Mouse (Mus musculus) forebrain, embryonic 16.5 days (tissue): ENCODE results near the gene Nlgn1. TPM values are rescaled to one million over a fixed set of nuclear protein-coding genes. Genes with fewer than 3 reads are reported as not detected.

ENCODE experiments used
- ATAC-seq: fragments of 200-750 bp; cut with Nextera tagmentation; 2 replicates; pipeline ENCODE4 v1.8.0; 2017; ENCODE audit warnings: mild to moderate bottlenecking, moderate library complexity
- H3K27ac ChIP-seq: fragments of 300-500 bp; sonication (generic); 2 replicates; pipeline ENCODE4 v1.5.1; 2014; ENCODE audit warnings: low read length, control low read depth
- H3K27me3 ChIP-seq: fragments of 300-500 bp; sonication (generic); replicated peaks from 2 replicates; pipeline ENCODE4 v1.6.1; 2014; ENCODE audit warnings: low read length; ENCODE audit not compliant: control insufficient read depth, insufficient read depth
- H3K36me3 ChIP-seq: fragments of 300-500 bp; sonication (generic); 2 replicates; pipeline ENCODE4 v1.6.1; 2014; ENCODE audit not compliant: control insufficient read depth, insufficient read depth
- H3K4me1 ChIP-seq: fragments of 300-500 bp; sonication (generic); replicated peaks from 2 replicates; pipeline ENCODE4 v1.6.1; 2014; ENCODE audit warnings: low read length; ENCODE audit not compliant: control insufficient read depth, insufficient read depth
- H3K4me2 ChIP-seq: fragments of 300-500 bp; sonication (generic); 2 replicates; pipeline ENCODE4 v1.6.1; 2014; ENCODE audit warnings: mild to moderate bottlenecking, low read length, control low read depth
- H3K4me3 ChIP-seq: fragments of 300-500 bp; sonication (generic); replicated peaks from 2 replicates; pipeline ENCODE4 v1.5.1; 2014; ENCODE audit warnings: mild to moderate bottlenecking, low read length, control low read depth
- H3K9ac ChIP-seq: fragments of 300-500 bp; sonication (generic); replicated peaks from 2 replicates; pipeline ENCODE4 v1.6.1; 2014; ENCODE audit warnings: low read depth, low read length, control low read depth
- H3K9me3 ChIP-seq: fragments of 300-500 bp; sonication (generic); 2 replicates; pipeline ENCODE4 v1.6.1; 2016; ENCODE audit warnings: low read length; ENCODE audit not compliant: control insufficient read depth
- WGBS: fragments of 180-500 bp; shearing (Covaris S2); extraction: QIAGEN DNeasy Blood & Tissue Kit; methylation state at CpG from one replicate; pipeline ENCODE4 v1.1.7; 2014; 5-methylcytosine and 5-hydroxymethylcytosine counted together
- polyA plus RNA-seq: library from polyadenylated mRNA; unstranded; fragments of >200 nt; fragmentation: Nextera tagmentation; extraction: Ambion mirVana; gene quantifications from 2 replicates; pipeline ENCODE4 v1.2.1, GENCODE M21; 2015

Gene Nlgn1
- polyA plus RNA-seq, 1 experiment from 2014 or later: 33.8 TPM

- Histone ChIP-seq H3K9me3 (no peaks in the 10 kb centered on the region), H3K27me3 (no peaks in the 10 kb centered on the region), H3K4me2 (peak overlapping the region; percentile 63), H3K4me3 (peak overlapping the region; percentile 69), H3K27ac (peak overlapping the region; percentile 16; the same call in 1 of the 2 replicates), H3K4me1 (peaks cover 7% of the 10 kb centered on the region), H3K36me3 (no peaks in the 10 kb centered on the region), H3K9ac (peak overlapping the region; percentile 75)
- WGBS: under 1% methylated on average over 9 of the region's 9 CpGs
- peak; percentile 39; the same call in 1 of the 2 replicates for ATAC-seq
These were observed 178.5 kb downstream of the Nlgn1 start for GRCm38 (mm10) chr3:26153782-26154181.

- H3K27me3 ChIP-seq: no peaks in the 10 kb centered on the region
- H3K27ac ChIP-seq: peak overlapping the region; percentile 77
- no peaks in the 10 kb centered on the region for H3K9me3 ChIP-seq
- ATAC-seq: peak; percentile 70
- peaks cover 7% of the 10 kb centered on the region for H3K4me1 ChIP-seq
- no peaks in the 10 kb centered on the region for H3K36me3 ChIP-seq
- WGBS: under 1% methylated on average over 31 of the region's 31 CpGs
- peak overlapping the region; percentile 63 for H3K4me2 ChIP-seq
- peak overlapping the region; percentile 75 for H3K9ac ChIP-seq
- peak overlapping the region; percentile 69 for H3K4me3 ChIP-seq
These were observed 179.1 kb downstream of the Nlgn1 start for GRCm38 (mm10) chr3:26153036-26153741.

GRCm38 (mm10) chr3:26152510-26153035, 179.7 kb downstream of the Nlgn1 start:
- Histone ChIP-seq H3K9me3 (no peaks in the 10 kb centered on the region), H3K9ac (peak overlapping the region; percentile 75), H3K4me1 (peaks cover 7% of the 10 kb centered on the region), H3K27me3 (no peaks in the 10 kb centered on the region), H3K4me3 (peak overlapping the region; percentile 69), H3K36me3 (no peaks in the 10 kb centered on the region), H3K4me2 (peak overlapping the region; percentile 63), H3K27ac (peak overlapping the region; percentile 77)
- WGBS: under 1% methylated on average over 10 of the region's 10 CpGs
- peak; percentile 60 for ATAC-seq

GRCm38 (mm10) chr3:26151351-26152020, 180.8 kb downstream of the Nlgn1 start:
- no peaks in the 10 kb centered on the region for H3K36me3 ChIP-seq
- WGBS: 17% methylated on average over 6 of the region's 6 CpGs
- H3K4me2 ChIP-seq: peak overlapping the region; percentile 46
- no peak for ATAC-seq
- no peak overlapping the region; the same call in 1 of the 2 replicates for H3K9ac ChIP-seq
- H3K9me3 ChIP-seq: no peaks in the 10 kb centered on the region
- peaks cover 7% of the 10 kb centered on the region for H3K4me1 ChIP-seq
- no peaks in the 10 kb centered on the region for H3K27me3 ChIP-seq
- H3K27ac ChIP-seq: no peak overlapping the region
- H3K4me3 ChIP-seq: peak overlapping the region; percentile 36

GRCm38 (mm10) chr3:26146174-26146573, 186.1 kb downstream of the Nlgn1 start:
- Histone ChIP-seq H3K9me3 (no peaks in the 10 kb centered on the region), H3K27me3 (no peaks in the 10 kb centered on the region), H3K36me3 (no peaks in the 10 kb centered on the region), H3K9ac (no peak overlapping the region), H3K27ac (no peak overlapping the region), H3K4me3 (no peak overlapping the region), H3K4me1 (0 out of 2 replicates have a peak, but pooled peaks cover 2% of the 10 kb centered on the region), H3K4me2 (no peak overlapping the region)
- 14% methylated on average over 3 of the region's 3 CpGs for WGBS
- 0 out of 2 replicates have a peak, but pooled peaks have one; percentile 67 for ATAC-seq

- Histone ChIP-seq H3K27me3 (no peaks in the 10 kb centered on the region), H3K27ac (no peak overlapping the region), H3K9me3 (no peaks in the 10 kb centered on the region), H3K9ac (no peak overlapping the region), H3K4me2 (no peak overlapping the region), H3K4me3 (no peak overlapping the region), H3K4me1 (0 out of 2 replicates have a peak, but pooled peaks cover 2% of the 10 kb centered on the region), H3K36me3 (no peaks in the 10 kb centered on the region)
- WGBS: 18% methylated on average over 5 of the region's 5 CpGs
- ATAC-seq: peak; percentile 64
These were observed 186.8 kb downstream of the Nlgn1 start for GRCm38 (mm10) chr3:26145441-26145840.

GRCm38 (mm10) chr3:26141590-26141989, 190.7 kb downstream of the Nlgn1 start:
- Histone ChIP-seq H3K27me3 (no peaks in the 10 kb centered on the region), H3K4me1 (0 out of 2 replicates have a peak, but pooled peaks cover 2% of the 10 kb centered on the region), H3K4me3 (no peak overlapping the region), H3K36me3 (no peaks in the 10 kb centered on the region), H3K4me2 (no peak overlapping the region), H3K9ac (no peak overlapping the region), H3K27ac (no peak overlapping the region), H3K9me3 (no peaks in the 10 kb centered on the region)
- 58% methylated on average over 3 of the region's 3 CpGs for WGBS
- peak; percentile 62; the same call in 1 of the 2 replicates for ATAC-seq

GRCm38 (mm10) chr3:26134839-26135651, 197.2 kb downstream of the Nlgn1 start:
- 15% methylated on average over 9 of the region's 9 CpGs for WGBS
- Histone ChIP-seq H3K9me3 (no peaks in the 10 kb centered on the region), H3K27me3 (no peaks in the 10 kb centered on the region), H3K4me2 (peak overlapping the region; percentile 28), H3K36me3 (no peaks in the 10 kb centered on the region), H3K4me1 (peaks cover 7% of the 10 kb centered on the region), H3K27ac (no peak overlapping the region), H3K4me3 (no peak overlapping the region), H3K9ac (no peak overlapping the region)
- peak; percentile 58 for ATAC-seq
